Mouse (Mus musculus): ENCODE measurements around the gene Ffar3. TPM values are rescaled to one million over a fixed set of nuclear protein-coding genes. Genes with fewer than 3 reads are reported as not detected.

Gene Ffar3
- total and polyA plus RNA-seq, 3 experiments, result not detected

GRCm38 (mm10) chr7:30881367-30881766 lies 25.4 kb upstream of the Ffar3 start:
- H3K79me2 ChIP-seq (replicated peaks; ENCODE audit: control insufficient read depth, extremely low read depth, insufficient read depth, poor library complexity, severe bottlenecking), result no peaks in the 10 kb centered on the region
- DNase-seq (ENCODE audit: extremely low read depth), result peak; percentile 84
- no peaks in the 10 kb centered on the region for H3K27me3 ChIP-seq (replicated peaks)
- no peak overlapping the region for H3K9ac ChIP-seq (ENCODE audit: insufficient read depth, low read depth)
- H3K27ac ChIP-seq (ENCODE audit: insufficient read depth, low read depth), result peak overlapping the region; percentile 60; the same call in 1 of the 2 replicates
- peaks cover 23 to 59% of the 10 kb centered on the region in 2 experiments for H3K4me1 ChIP-seq (ENCODE audit: control insufficient read depth in 1 of 2, insufficient read depth in 2 of 2)
- H3K4me3 ChIP-seq (replicated peaks in 1 of 3; ENCODE audit: low read depth in 2 of 3, low read length in 2 of 3, poor library complexity in 1 of 3), result peak overlapping the region in 1 of 3 experiments; percentile 48
- in situ Hi-C loops (cut with MboI; ENCODE audit: low pct_ligation_motif_present, low pct_unique_long_range_greater_than_20kb, low sequenced_read_pairs), result no loop called here
- dilution Hi-C loops (cut with MboI; ENCODE audit: extremely low pct_ligation_motif_present, extremely low pct_unique_long_range_greater_than_20kb, low sequenced_read_pairs), result no loop called here
- peaks cover 0 to 25% of the 10 kb centered on the region in 2 experiments for H3K36me3 ChIP-seq (replicated peaks in 1 of 2; ENCODE audit: control insufficient read depth in 1 of 2, insufficient read depth in 1 of 2, low read length in 1 of 2)
- H3K4me2 ChIP-seq (ENCODE audit: insufficient read depth, low read depth, poor library complexity, severe bottlenecking), result peak overlapping the region; percentile 39; the same call in 1 of the 2 replicates
- H3K9me3 ChIP-seq (replicated peaks; ENCODE audit: low read length), result peaks cover 10% of the 10 kb centered on the region
- TF ChIP-seq IRF4 (IDR thresholded peaks at IDR 0.05; ENCODE audit: low read depth, low read length), result peak; percentile 89
- 0 out of 2 replicates have a peak, but pooled peaks have one; percentile 24 for TF ChIP-seq RCOR1 (conservative IDR thresholded peaks at IDR 0.05; ENCODE audit: low read depth, low read length)
- no peak for TF ChIP-seq PAX5 (IDR thresholded peaks at IDR 0.05; ENCODE audit: low read length)
- peak; percentile 97 for TF ChIP-seq BHLHE40 (IDR thresholded peaks at IDR 0.05; ENCODE audit: low read depth, low read length)
- TF ChIP-seq E2F4 (IDR thresholded peaks at IDR 0.05; ENCODE audit: insufficient replicate concordance, low read depth, low read length), result no peak
- peak; percentile 97 for TF ChIP-seq ETS1 (conservative IDR thresholded peaks at IDR 0.05; ENCODE audit: low read depth, low read length)
- peak; percentile 84 for TF ChIP-seq MYC (IDR thresholded peaks at IDR 0.05; ENCODE audit: low read depth, low read length)
- peak; percentile 28; the same call in 1 of the 2 replicates for TF ChIP-seq JUN (IDR thresholded peaks at IDR 0.05; ENCODE audit: insufficient read depth, low read depth, low read length)
- TF ChIP-seq NRF1 (IDR thresholded peaks at IDR 0.05; ENCODE audit: low read depth, low read length), result no peak
- TF ChIP-seq TCF12 (IDR thresholded peaks at IDR 0.05; ENCODE audit: low read depth, low read length), result peak; percentile 97
- TF ChIP-seq JUND (conservative IDR thresholded peaks at IDR 0.05; ENCODE audit: low read depth, low read length), result no peak
- TF ChIP-seq MAFK (IDR thresholded peaks at IDR 0.05; ENCODE audit: insufficient replicate concordance, low read length), result peak; percentile 86
- peak; percentile 89 for TF ChIP-seq MEF2A (IDR thresholded peaks at IDR 0.05; ENCODE audit: borderline replicate concordance, low read depth, low read length)
- TF ChIP-seq GABPA (IDR thresholded peaks at IDR 0.05; ENCODE audit: insufficient replicate concordance, low read depth, low read length), result no peak
- TF ChIP-seq CHD1 (IDR thresholded peaks at IDR 0.05; ENCODE audit: low read depth, low read length), result no peak
- TF ChIP-seq MXI1 (IDR thresholded peaks at IDR 0.05; ENCODE audit: low read depth, low read length), result peak; percentile 58; the same call in 1 of the 2 replicates
- TF ChIP-seq MAX (IDR thresholded peaks at IDR 0.05; ENCODE audit: low read length), result 0 out of 2 replicates have a peak, but pooled peaks have one; percentile 59
- peak; percentile 65; the same call in 1 of the 2 replicates for TF ChIP-seq SIN3A (IDR thresholded peaks at IDR 0.05; ENCODE audit: low read length)
- TF ChIP-seq ZMIZ1 (IDR thresholded peaks at IDR 0.05; ENCODE audit: low read depth, low read length), result no peak
- no peak for TF ChIP-seq USF1 (IDR thresholded peaks at IDR 0.05; ENCODE audit: low read depth, low read length)
- TF ChIP-seq POLR2AphosphoS2 (IDR thresholded peaks at IDR 0.05; ENCODE audit: low read depth, low read length), result no peak
- TF ChIP-seq SMC3 (IDR thresholded peaks at IDR 0.05; ENCODE audit: low read depth, low read length), result no peak
- TF ChIP-seq EP300 (IDR thresholded peaks at IDR 0.05; ENCODE audit: low read length), result peak; percentile 93
